Mouse (Mus musculus): ENCODE measurements around the gene Cmtm7.
"Not testable (repeated sequence)": the region's sequence is repeated elsewhere in the genome, so short reads cannot be mapped to it uniquely, and the experiment has no call there.

Cmtm7 gene

GRCm38 (mm10) chr9:114728432-114728831 lies 53.2 kb downstream of the Cmtm7 start:
- DNase-seq (ENCODE audit: low read depth, low spot score) = not testable (repeated sequence)

GRCm38 (mm10) chr9:114727315-114727714 lies 54.3 kb downstream of the Cmtm7 start:
- peak; percentile 64 for DNase-seq (ENCODE audit: low read depth, low spot score)

DNA sequence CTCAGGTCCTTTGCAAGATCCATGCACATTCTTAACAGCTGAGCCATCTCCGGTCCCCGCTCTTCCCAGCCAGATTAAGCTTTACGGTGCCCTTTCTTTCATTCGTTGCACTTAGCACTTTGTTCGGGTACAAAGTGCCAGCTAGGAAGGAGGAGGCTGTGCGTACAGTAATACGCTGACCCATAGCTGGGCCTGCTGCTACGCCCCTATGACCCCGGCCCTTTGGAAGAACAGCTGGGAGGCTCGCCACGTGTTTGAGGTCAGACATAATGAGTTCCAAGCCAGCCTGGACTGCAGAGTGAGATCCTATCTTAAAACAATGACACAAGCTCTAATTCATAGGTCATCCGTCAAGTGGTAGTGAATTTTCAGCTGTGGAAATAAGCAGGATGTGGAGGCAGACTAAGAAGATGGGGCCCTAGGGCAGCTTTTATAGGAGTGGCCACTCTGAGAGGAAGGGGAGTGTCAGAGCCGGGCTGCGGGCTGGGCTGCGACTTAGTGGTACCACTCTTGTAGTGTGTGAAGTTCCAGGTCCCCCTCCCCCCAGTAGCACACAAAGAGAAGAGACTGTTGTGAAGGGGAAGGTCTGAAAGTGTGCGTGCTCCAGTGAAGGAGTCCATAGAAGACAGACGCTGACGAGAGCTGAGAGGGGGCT lies 64.9 kb downstream of the Cmtm7 start:
- DNase-seq (ENCODE audit: low read depth, low spot score) = no peak

DNA sequence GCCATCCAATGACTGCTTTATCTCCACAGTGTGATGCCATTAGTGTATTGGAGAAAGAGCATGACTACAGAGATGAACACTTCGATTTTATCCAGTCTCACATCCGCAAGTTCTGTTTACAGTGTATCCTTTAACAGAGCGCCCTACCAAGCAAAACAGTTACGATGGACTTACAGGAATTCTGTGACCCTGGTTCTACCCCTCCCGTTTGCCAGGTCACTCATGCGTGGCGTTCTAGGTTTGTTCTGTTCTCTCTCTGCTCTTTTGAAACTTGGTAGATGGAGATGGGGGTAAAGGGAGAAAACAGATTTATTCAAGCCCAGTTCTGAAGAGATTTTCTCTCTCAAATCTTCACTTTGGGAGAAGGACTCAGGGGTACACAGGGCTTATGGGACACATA lies 68.2 kb downstream of the Cmtm7 start:
- DNase-seq (ENCODE audit: low read depth, low spot score) = no peak

DNA sequence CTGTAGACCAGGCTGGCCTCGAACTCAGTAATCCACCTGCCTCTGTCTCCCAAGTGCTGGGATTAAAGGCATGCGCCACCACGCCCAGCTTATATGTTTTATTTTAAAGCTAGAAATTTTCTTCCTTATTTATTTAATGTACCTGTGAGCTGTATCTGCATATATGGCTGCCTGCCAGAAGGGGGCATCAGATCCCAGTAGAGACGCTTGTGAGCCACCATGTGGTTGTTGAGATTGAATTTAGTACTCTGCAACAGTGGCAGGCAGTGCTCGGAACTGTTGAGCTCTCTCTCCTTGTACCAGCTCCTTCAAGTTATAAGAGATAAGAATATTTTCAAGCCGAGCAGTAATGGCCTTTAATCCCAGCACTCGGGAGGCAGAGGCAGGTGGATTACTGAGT lies 71.3 kb downstream of the Cmtm7 start:
- DNase-seq (ENCODE audit: low read depth, low spot score) = peak; percentile 82

DNA sequence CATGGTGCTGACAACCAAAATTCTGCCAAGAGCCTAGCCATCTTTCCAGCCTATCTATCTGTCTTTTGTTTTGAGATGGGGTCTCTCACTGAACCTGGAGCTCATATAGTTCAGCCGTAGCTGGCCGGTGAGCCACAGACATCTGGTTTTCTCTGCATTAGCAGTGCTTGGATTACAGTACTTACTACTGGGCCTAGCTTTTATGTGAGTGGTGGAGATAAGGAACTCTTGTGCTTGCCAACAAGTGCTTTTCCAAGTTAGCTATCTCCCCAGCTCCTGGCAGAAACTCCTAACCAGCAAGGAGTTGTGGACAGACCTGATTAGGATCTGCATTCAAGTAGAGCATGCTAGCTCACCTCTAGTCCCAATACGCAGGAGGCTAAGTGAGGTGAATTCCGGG lies 73.9 kb downstream of the Cmtm7 start:
- DNase-seq (ENCODE audit: low read depth, low spot score) = no peak
